Mouse (Mus musculus): ENCODE results near the gene Hes7.

Hes7 gene

GRCm38 (mm10) chr11:69088103-69088855, 31.9 kb upstream of the Hes7 start, which contains the start of gene Vamp2:
TSS of gene Vamp2 (plus strand) at chr11:69088490.
- DNase-seq: peak; percentile 91 to 98

GRCm38 (mm10) chr11:69088856-69089615, 31.2 kb upstream of the Hes7 start:
- peak in 1 of 2 experiments; percentile 41 for DNase-seq

- peak; percentile 42 to 48 for DNase-seq
Observed at GRCm38 (mm10) chr11:69089616-69090290, 30.5 kb upstream of the Hes7 start.

- DNase-seq: peak in 1 of 2 experiments; percentile 7
Observed at GRCm38 (mm10) chr11:69090367-69090766, 29.8 kb upstream of the Hes7 start.

- DNase-seq: peak in 1 of 2 experiments; percentile 21
Observed at GRCm38 (mm10) chr11:69091566-69092385, 28.4 kb upstream of the Hes7 start.

GRCm38 (mm10) chr11:69092386-69092751, 27.8 kb upstream of the Hes7 start:
- peak; percentile 90 to 92 for DNase-seq

- DNase-seq: no peak
Observed at GRCm38 (mm10) chr11:69092871-69093270, 27.3 kb upstream of the Hes7 start.

- DNase-seq: peak in 1 of 2 experiments; percentile 30
Observed at GRCm38 (mm10) chr11:69093856-69094255, 26.3 kb upstream of the Hes7 start.

GRCm38 (mm10) chr11:69094697-69095429, 25.3 kb upstream of the Hes7 start, which contains the start of gene Per1:
TSS of gene Per1 (plus strand) at chr11:69095217.
- DNase-seq: peak; percentile 98 to 100

GRCm38 (mm10) chr11:69095511-69096231, 24.5 kb upstream of the Hes7 start:
- peak in 1 of 2 experiments; percentile 42 for DNase-seq

GRCm38 (mm10) chr11:69096360-69096986, 23.7 kb upstream of the Hes7 start:
- no peak for DNase-seq

- peak; percentile 87 to 94 for DNase-seq
Observed at GRCm38 (mm10) chr11:69096987-69097900, 23.0 kb upstream of the Hes7 start.

- no peak for DNase-seq
Observed at GRCm38 (mm10) chr11:69098039-69098761, 22.0 kb upstream of the Hes7 start.

GRCm38 (mm10) chr11:69098762-69099091, 21.5 kb upstream of the Hes7 start:
- DNase-seq: peak; percentile 98 to 99

- peak; percentile 79 to 84 for DNase-seq
Observed at GRCm38 (mm10) chr11:69099177-69099914, 20.9 kb upstream of the Hes7 start.

- DNase-seq: peak; percentile 93 to 97
Observed at GRCm38 (mm10) chr11:69099915-69100345, 20.3 kb upstream of the Hes7 start.

GRCm38 (mm10) chr11:69100639-69101360, 19.4 kb upstream of the Hes7 start:
- peak; percentile 30 to 43 for DNase-seq
